Mouse (Mus musculus) olfactory bulb, adult 2 months (tissue): ENCODE measurements around the gene Mnat1. TPM values are rescaled to one million over a fixed set of nuclear protein-coding genes. Genes with fewer than 3 reads are reported as not detected.
A peak's percentile ranks its signal among the peaks of the same experiment; 100 is the strongest.
"Not testable (repeated sequence)": the region's sequence is repeated elsewhere in the genome, so short reads cannot be mapped to it uniquely, and the experiment has no call there.

Source experiments
- H3K27ac ChIP-seq: fragments of 200-500 bp; 2 replicates; pipeline ENCODE4 v1.5.1; 2012; ENCODE audit warnings: low read depth, low read length; ENCODE audit not compliant: insufficient read depth
- H3K4me1 ChIP-seq: fragments of 200-500 bp; 2 replicates; pipeline ENCODE4 v1.6.1; 2012; ENCODE audit warnings: low read length; ENCODE audit not compliant: control insufficient read depth, insufficient read depth
- H3K4me3 ChIP-seq: fragments of 200-500 bp; 2 replicates; pipeline ENCODE4 v1.5.1; 2012; ENCODE audit warnings: mild to moderate bottlenecking, low read depth, low read length, moderate library complexity; ENCODE audit not compliant: insufficient read depth
- CTCF ChIP-seq: fragments of 200-500 bp; IDR thresholded peaks from 2 replicates; pipeline ENCODE4 v1.5.1; 2012; ENCODE audit warnings: low read depth, mild to moderate bottlenecking, low read length, moderate library complexity; ENCODE audit not compliant: insufficient read depth
- POLR2A ChIP-seq: fragments of 200-500 bp; IDR thresholded peaks from 2 replicates; pipeline ENCODE4 v1.6.1; 2012; ENCODE audit warnings: mild to moderate bottlenecking, low read depth, low read length, moderate library complexity; ENCODE audit not compliant: insufficient read depth
- WGBS: fragments of 180-500 bp; shearing (Covaris S2); methylation state at CpG from one replicate; pipeline ENCODE4 v1.1.7; 2018; 5-methylcytosine and 5-hydroxymethylcytosine counted together
- polyA plus RNA-seq: library from polyadenylated mRNA; stranded (reverse); fragments of >200 nt; gene quantifications from 2 replicates; pipeline ENCODE4 v1.2.4, GENCODE M21; 2012; ENCODE audit warnings: low replicate concordance; ENCODE audit not compliant: missing spikeins, insufficient read depth, insufficient read length

Gene Mnat1
- polyA plus RNA-seq, 1 experiment = not detected

- H3K27ac ChIP-seq = no peak overlapping the region
- no peak overlapping the region for H3K4me3 ChIP-seq
- WGBS = 85% methylated on average over 2 of the region's 2 CpGs
- no peaks in the 10 kb centered on the region for H3K4me1 ChIP-seq
- no peak for TF ChIP-seq POLR2A
- TF ChIP-seq CTCF = no peak
Measured at GRCm38 (mm10) chr12:73094189-73094588, 29.3 kb upstream of the Mnat1 start.

GRCm38 (mm10) chr12:73094605-73095004, 28.9 kb upstream of the Mnat1 start:
- H3K4me1 ChIP-seq = no peaks in the 10 kb centered on the region
- TF ChIP-seq POLR2A = no peak
- no peak for TF ChIP-seq CTCF
- 42% methylated on average over 2 of the region's 2 CpGs for WGBS
- H3K27ac ChIP-seq = no peak overlapping the region
- no peak overlapping the region for H3K4me3 ChIP-seq

GRCm38 (mm10) chr12:73096177-73096576, 27.3 kb upstream of the Mnat1 start:
- H3K4me3 ChIP-seq, H3K4me1 ChIP-seq, H3K27ac ChIP-seq: not testable (repeated sequence)
- 85% methylated on average over 5 of the region's 5 CpGs for WGBS

DNA sequence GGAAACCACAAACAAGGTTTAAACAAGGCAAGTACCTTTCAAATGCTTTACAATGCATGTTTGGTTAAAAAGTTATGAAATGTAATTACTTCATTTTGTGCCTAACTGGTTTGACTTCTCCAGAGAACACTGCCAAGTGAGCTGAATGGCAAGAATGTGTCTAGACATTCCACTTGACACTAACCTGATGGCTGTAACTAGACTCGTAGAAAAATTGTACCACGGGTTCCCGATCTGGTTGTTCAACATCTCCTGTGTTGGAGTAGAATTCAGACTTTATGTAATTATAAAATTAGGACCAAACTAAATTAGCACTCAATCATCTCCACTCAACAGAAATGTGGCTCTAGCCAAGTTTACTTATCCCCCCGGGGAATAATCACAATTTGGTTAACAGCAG, 24.9 kb upstream of the Mnat1 start:
- TF ChIP-seq CTCF (no peak), POLR2A (no peak)
- no peak overlapping the region for H3K4me3 ChIP-seq
- no peak overlapping the region for H3K27ac ChIP-seq
- H3K4me1 ChIP-seq = no peaks in the 10 kb centered on the region
- WGBS = 86% methylated on average over 4 of the region's 4 CpGs

GRCm38 (mm10) chr12:73103713-73104112, 19.8 kb upstream of the Mnat1 start:
- TF ChIP-seq CTCF = no peak
- TF ChIP-seq POLR2A = no peak
- Histone ChIP-seq H3K4me1 (no peaks in the 10 kb centered on the region), H3K27ac (no peak overlapping the region), H3K4me3 (no peak overlapping the region)
- 92% methylated on average over 12 of the region's 12 CpGs for WGBS

GRCm38 (mm10) chr12:73107821-73108220, 15.7 kb upstream of the Mnat1 start:
- 74% methylated on average over 2 of the region's 2 CpGs for WGBS
- TF ChIP-seq POLR2A (no peak), CTCF (no peak)
- Histone ChIP-seq H3K4me3 (no peak overlapping the region), H3K4me1 (peaks cover 15% of the 10 kb centered on the region; the same call in 1 of the 2 replicates), H3K27ac (no peak overlapping the region)

GRCm38 (mm10) chr12:73110431-73111111, 12.9 kb upstream of the Mnat1 start:
- Histone ChIP-seq H3K27ac (no peak overlapping the region), H3K4me3 (peak overlapping the region; percentile 4; the same call in 1 of the 2 replicates), H3K4me1 (peaks cover 21% of the 10 kb centered on the region; the same call in 1 of the 2 replicates)
- WGBS = 23% methylated on average over 23 of the region's 23 CpGs
- no peak for TF ChIP-seq CTCF

DNA sequence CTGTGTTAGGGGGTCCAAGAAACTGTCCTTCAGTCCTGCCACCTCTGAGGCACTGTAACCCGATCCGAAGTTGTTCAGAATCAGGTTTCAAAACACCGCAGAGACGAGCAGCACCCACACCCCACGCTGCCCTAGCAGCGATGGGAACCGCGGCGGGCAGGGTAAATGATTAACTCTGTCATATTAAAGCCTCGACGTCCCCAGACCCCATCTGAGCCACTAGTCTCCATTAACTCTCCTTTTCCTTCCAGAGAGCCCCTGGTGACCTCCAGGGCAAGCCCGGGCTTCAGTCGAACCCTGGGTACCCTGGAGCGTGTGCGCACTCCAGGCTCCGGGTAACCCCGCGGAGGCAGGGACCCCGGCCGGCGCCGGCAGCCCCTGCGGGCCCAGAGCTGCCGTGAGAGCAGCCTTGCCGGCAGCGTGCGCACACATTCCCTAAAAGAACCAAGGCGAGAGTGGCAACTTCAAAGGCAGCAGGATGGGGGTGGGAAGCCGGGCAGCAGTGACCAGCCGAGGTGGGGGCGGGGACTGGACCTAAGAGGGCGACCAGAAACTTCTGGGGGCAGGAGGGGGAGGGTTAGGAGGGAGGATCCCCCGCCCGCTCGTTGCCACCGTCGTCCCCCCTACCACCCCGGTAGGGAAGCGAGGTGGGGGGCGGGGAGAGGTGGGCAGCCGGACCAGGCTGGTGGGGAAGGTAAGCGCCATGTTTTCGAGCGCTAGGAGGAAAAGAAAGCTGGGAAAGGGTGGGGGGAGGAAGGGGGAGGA, 11.8 kb upstream of the Mnat1 start:
- Histone ChIP-seq H3K27ac (no peak overlapping the region), H3K4me3 (peak overlapping the region; percentile 55), H3K4me1 (peaks cover 21% of the 10 kb centered on the region; the same call in 1 of the 2 replicates)
- under 1% methylated on average over 43 of the region's 44 CpGs for WGBS
- no peak for TF ChIP-seq CTCF
- no peak for TF ChIP-seq POLR2A

- H3K4me1 ChIP-seq = peaks cover 21% of the 10 kb centered on the region; the same call in 1 of the 2 replicates
- H3K27ac ChIP-seq = no peak overlapping the region
- under 1% methylated on average over 69 of the region's 71 CpGs for WGBS
- peak overlapping the region; percentile 55 for H3K4me3 ChIP-seq
- TF ChIP-seq POLR2A (no peak), CTCF (no peak)
Measured at GRCm38 (mm10) chr12:73112326-73113087, 11.0 kb upstream of the Mnat1 start.
